ENCODE assay signal across 13 mouse cellular contexts in genomic region chr16:18588738-18589055, GRCm38 (mm10). TPM values are rescaled to one million over a fixed set of nuclear protein-coding genes. Genes with fewer than 3 reads are reported as not detected.
DNase-seq lines count a peak whose midpoint lies in the region; ATAC-seq and TF ChIP-seq lines count a peak whose summit lies in the region.
"Had no signal": no experiment of that assay in that cellular context is flagged by ENCODE, and none has a peak within 500 bp of the region (broad histone marks: within the 10 kb centered on the region; RNA-seq: fewer than 3 reads in every experiment).

No protein-coding gene starts in this region.

- H3K27me3 ChIP-seq in hindbrain, embryonic 10.5 days (ENCODE audit: insufficient read depth, poor library complexity, severe bottlenecking), result peaks cover 99% of the 10 kb centered on the region
- peaks cover 77% of the 10 kb centered on the region for H3K27me3 ChIP-seq in hindbrain, postnatal 0 days (ENCODE audit: insufficient read depth, low read length)
- peaks cover 97% of the 10 kb centered on the region for H3K27me3 ChIP-seq in midbrain, embryonic 12.5 days
- peaks cover 80% of the 10 kb centered on the region for H3K27me3 ChIP-seq in midbrain, postnatal 0 days (ENCODE audit: insufficient read depth, low read length)
- H3K27me3 ChIP-seq in hindbrain, embryonic 13.5 days, result peaks cover 97% of the 10 kb centered on the region
- peaks cover 96% of the 10 kb centered on the region for H3K27me3 ChIP-seq in neural tube, embryonic 11.5 days (ENCODE audit: control insufficient read depth, insufficient read depth, low read length)
- H3K27me3 ChIP-seq in cerebellum, adult 2 months (ENCODE audit: control insufficient read depth, insufficient read depth, low read length), result peaks cover 8% of the 10 kb centered on the region; the same call in 1 of the 2 replicates

- TF ChIP-seq CTCF in hindbrain, postnatal 0 days (IDR thresholded peaks at IDR 0.05; ENCODE audit: low read depth), result no peak
- no peak for TF ChIP-seq CTCF in midbrain, postnatal 0 days (IDR thresholded peaks at IDR 0.05)
- TF ChIP-seq CTCF in cerebellum, adult 2 months (IDR thresholded peaks at IDR 0.05; ENCODE audit: borderline replicate concordance, insufficient read depth, low read depth, low read length), result no peak

- peak; percentile 55 for DNase-seq in hindbrain, embryonic 10.5 days (ENCODE audit: low spot score)
- no peak for DNase-seq in hindbrain, postnatal 0 days (ENCODE audit: low spot score)
- no peak for DNase-seq in midbrain, postnatal 0 days (ENCODE audit: low spot score)
- DNase-seq in neural tube, embryonic 11.5 days (ENCODE audit: low spot score), result peak; percentile 35
- no peak for DNase-seq in cerebellum, adult 2 months
- no peak for DNase-seq in right cerebral cortex, postnatal 14 days
- DNase-seq: adrenal gland, adult 2 months; thymus, postnatal 36 days had no signal

- no peaks in the 10 kb centered on the region for H3K36me3 ChIP-seq in hindbrain, embryonic 10.5 days
- no peaks in the 10 kb centered on the region for H3K36me3 ChIP-seq in hindbrain, postnatal 0 days (ENCODE audit: insufficient read depth, low read length)
- H3K36me3 ChIP-seq in midbrain, embryonic 12.5 days, result no peaks in the 10 kb centered on the region
- H3K36me3 ChIP-seq in midbrain, postnatal 0 days (ENCODE audit: insufficient read depth, low read length), result no peaks in the 10 kb centered on the region
- H3K36me3 ChIP-seq in hindbrain, embryonic 13.5 days, result no peaks in the 10 kb centered on the region
- H3K36me3 ChIP-seq in neural tube, embryonic 11.5 days (ENCODE audit: control insufficient read depth, insufficient read depth, low read length), result no peaks in the 10 kb centered on the region
- H3K36me3 ChIP-seq: G1E had no signal

- no peak overlapping the region for H3K9ac ChIP-seq in hindbrain, postnatal 0 days (replicated peaks; ENCODE audit: low read length)
- H3K9ac ChIP-seq in midbrain, embryonic 12.5 days (replicated peaks), result no peak overlapping the region
- H3K9ac ChIP-seq in midbrain, postnatal 0 days (replicated peaks; ENCODE audit: low read length, poor library complexity, severe bottlenecking), result no peak overlapping the region
- no peak overlapping the region for H3K9ac ChIP-seq in hindbrain, embryonic 13.5 days
- H3K9ac ChIP-seq in neural tube, embryonic 11.5 days (ENCODE audit: low read length), result no peak overlapping the region

- H3K27ac ChIP-seq in hindbrain, embryonic 10.5 days, result peak overlapping the region; percentile 75
- no peak overlapping the region for H3K27ac ChIP-seq in hindbrain, postnatal 0 days
- no peak overlapping the region for H3K27ac ChIP-seq in midbrain, embryonic 12.5 days (replicated peaks)
- H3K27ac ChIP-seq in midbrain, postnatal 0 days (ENCODE audit: low read depth, low read length), result no peak overlapping the region
- H3K27ac ChIP-seq in hindbrain, embryonic 13.5 days, result no peak overlapping the region
- no peak overlapping the region for H3K27ac ChIP-seq in neural tube, embryonic 11.5 days (ENCODE audit: low read depth, low read length)
- H3K27ac ChIP-seq in cerebellum, adult 2 months (ENCODE audit: insufficient read depth, low read length), result no peak overlapping the region

- H3K9me3 ChIP-seq in hindbrain, embryonic 10.5 days, result no peaks in the 10 kb centered on the region
- no peaks in the 10 kb centered on the region for H3K9me3 ChIP-seq in hindbrain, postnatal 0 days (ENCODE audit: low read length)
- H3K9me3 ChIP-seq in midbrain, embryonic 12.5 days, result no peaks in the 10 kb centered on the region
- no peaks in the 10 kb centered on the region for H3K9me3 ChIP-seq in midbrain, postnatal 0 days (ENCODE audit: low read length)
- no peaks in the 10 kb centered on the region for H3K9me3 ChIP-seq in hindbrain, embryonic 13.5 days
- H3K9me3 ChIP-seq in neural tube, embryonic 11.5 days (ENCODE audit: control insufficient read depth, low read length), result no peaks in the 10 kb centered on the region

- no peak for TF ChIP-seq POLR2A in cerebellum, adult 2 months (IDR thresholded peaks at IDR 0.05; ENCODE audit: borderline replicate concordance, insufficient read depth, low read length)

- H3K4me3 ChIP-seq in hindbrain, embryonic 10.5 days, result peak overlapping the region; percentile 58
- no peak overlapping the region for H3K4me3 ChIP-seq in hindbrain, postnatal 0 days (ENCODE audit: low read length)
- peak overlapping the region; percentile 19; the same call in 1 of the 2 replicates for H3K4me3 ChIP-seq in midbrain, embryonic 12.5 days
- H3K4me3 ChIP-seq in midbrain, postnatal 0 days (ENCODE audit: low read depth, low read length), result no peak overlapping the region
- no peak overlapping the region for H3K4me3 ChIP-seq in hindbrain, embryonic 13.5 days
- no peak overlapping the region for H3K4me3 ChIP-seq in neural tube, embryonic 11.5 days (ENCODE audit: low read depth, low read length)
- no peak overlapping the region for H3K4me3 ChIP-seq in cerebellum, adult 2 months (replicated peaks; ENCODE audit: insufficient read depth, low read depth, low read length)

- peaks cover 76% of the 10 kb centered on the region for H3K4me1 ChIP-seq in hindbrain, embryonic 10.5 days (replicated peaks)
- peaks cover 4% of the 10 kb centered on the region; the same call in 1 of the 2 replicates for H3K4me1 ChIP-seq in hindbrain, postnatal 0 days (ENCODE audit: insufficient read depth, low read length)
- peaks cover 40% of the 10 kb centered on the region for H3K4me1 ChIP-seq in midbrain, embryonic 12.5 days
- peaks cover 11% of the 10 kb centered on the region; the same call in 1 of the 2 replicates for H3K4me1 ChIP-seq in midbrain, postnatal 0 days (ENCODE audit: insufficient read depth, low read length)
- H3K4me1 ChIP-seq in hindbrain, embryonic 13.5 days (replicated peaks), result peaks cover 47% of the 10 kb centered on the region
- H3K4me1 ChIP-seq in neural tube, embryonic 11.5 days (ENCODE audit: control insufficient read depth, insufficient read depth, low read length), result peaks cover 15% of the 10 kb centered on the region
- H3K4me1 ChIP-seq in cerebellum, adult 2 months (ENCODE audit: control insufficient read depth, insufficient read depth, low read length), result no peaks in the 10 kb centered on the region

- ATAC-seq in hindbrain, postnatal 0 days, result no peak
- no peak for ATAC-seq in midbrain, embryonic 12.5 days (ENCODE audit: low FRiP score, low read depth)
- ATAC-seq in midbrain, postnatal 0 days (ENCODE audit: low FRiP score), result no peak
- ATAC-seq in hindbrain, embryonic 13.5 days (ENCODE audit: low FRiP score), result 0 out of 2 replicates have a peak, but pooled peaks have one; percentile 2
- no peak for ATAC-seq in neural tube, embryonic 11.5 days (ENCODE audit: insufficient read depth, low FRiP score, low TSS enrichment)

- H3K4me2 ChIP-seq in hindbrain, postnatal 0 days (ENCODE audit: low read depth, low read length), result no peak overlapping the region
- 0 out of 2 replicates have a peak overlapping the region, but pooled peaks have one; percentile 17 for H3K4me2 ChIP-seq in midbrain, embryonic 12.5 days (replicated peaks)
- no peak overlapping the region for H3K4me2 ChIP-seq in midbrain, postnatal 0 days (ENCODE audit: low read depth, low read length, poor library complexity, severe bottlenecking)
- H3K4me2 ChIP-seq in hindbrain, embryonic 13.5 days, result peak overlapping the region; percentile 31; the same call in 1 of the 2 replicates
- no peak overlapping the region; the same call in 1 of the 2 replicates for H3K4me2 ChIP-seq in neural tube, embryonic 11.5 days (ENCODE audit: low read depth)

- under 1% methylated on average over 31 of the region's 31 CpGs for WGBS in hindbrain, embryonic 10.5 days
- WGBS in hindbrain, postnatal 0 days, result 8% methylated on average over 31 of the region's 31 CpGs
- WGBS in midbrain, embryonic 12.5 days, result 3% methylated on average over 31 of the region's 31 CpGs
- WGBS in midbrain, postnatal 0 days, result 10% methylated on average over 31 of the region's 31 CpGs
- under 1% methylated on average over 27 of the region's 31 CpGs for WGBS in hindbrain, embryonic 13.5 days
- 1% methylated on average over 31 of the region's 31 CpGs for WGBS in neural tube, embryonic 11.5 days
- 14% methylated on average over 31 of the region's 31 CpGs for WGBS in cerebellum, adult 2 months

RNA-seq across cellular contexts. Expression of gene Tbx1, which starts 1.8 kb away (rescaled TPM):
- polyA plus RNA-seq in hindbrain, embryonic 10.5 days (2016; fragmentation: Nextera tagmentation; extraction: Ambion mirVana), result 11.3 and 15.3 TPM in 2 replicates
- 0.37 and 4.0 TPM in 2 replicates for total RNA-seq in hindbrain, postnatal 0 days (2014; rRNA removed)
- 0.51 and 0.92 TPM in 2 replicates for polyA plus RNA-seq in hindbrain, postnatal 0 days (2015; fragmentation: Nextera tagmentation; extraction: Ambion mirVana)
- polyA plus RNA-seq in midbrain, embryonic 12.5 days (2016; fragmentation: Nextera tagmentation; extraction: Ambion mirVana), result 1.4 and 2.0 TPM in 2 replicates
- 0.52 and 1.3 TPM in 2 replicates for total RNA-seq in midbrain, postnatal 0 days (2014; rRNA removed)
- polyA plus RNA-seq in midbrain, postnatal 0 days (2015; fragmentation: Nextera tagmentation; extraction: Ambion mirVana), result 0.70 and 0.81 TPM in 2 replicates
- polyA plus RNA-seq in hindbrain, embryonic 13.5 days (2015; fragmentation: Nextera tagmentation; extraction: Ambion mirVana), result 0.99 and 1.7 TPM in 2 replicates
- polyA plus RNA-seq in neural tube, embryonic 11.5 days (2014; fragmentation: Nextera tagmentation; extraction: Ambion mirVana), result 3.8 and 5.3 TPM in 2 replicates
- 2.4 and 3.0 TPM in 2 replicates for polyA plus RNA-seq in cerebellum, adult 2 months (2012; rRNA removed)
- total RNA-seq: common myeloid progenitor, adult 5-6 weeks; hematopoietic stem cell, adult 5-6 weeks had no signal
- polyA plus RNA-seq: G1E had no signal

RNA-seq across cellular contexts. Expression of gene Gp1bb, which starts 33.5 kb away (rescaled TPM):
- 4.2 and 9.2 TPM in 2 replicates for polyA plus RNA-seq in hindbrain, embryonic 10.5 days (2016; fragmentation: Nextera tagmentation; extraction: Ambion mirVana)
- 29.3 and 30.8 TPM in 2 replicates for total RNA-seq in hindbrain, postnatal 0 days (2014; rRNA removed)
- 7.6 and 10.1 TPM in 2 replicates for polyA plus RNA-seq in hindbrain, postnatal 0 days (2015; fragmentation: Nextera tagmentation; extraction: Ambion mirVana)
- polyA plus RNA-seq in midbrain, embryonic 12.5 days (2016; fragmentation: Nextera tagmentation; extraction: Ambion mirVana), result 7.0 and 8.5 TPM in 2 replicates
- total RNA-seq in midbrain, postnatal 0 days (2014; rRNA removed), result 28.6 and 39.4 TPM in 2 replicates
- 11.6 and 11.9 TPM in 2 replicates for polyA plus RNA-seq in midbrain, postnatal 0 days (2015; fragmentation: Nextera tagmentation; extraction: Ambion mirVana)
- 11.2 and 11.9 TPM in 2 replicates for polyA plus RNA-seq in hindbrain, embryonic 13.5 days (2015; fragmentation: Nextera tagmentation; extraction: Ambion mirVana)
- 9.5 and 11.4 TPM in 2 replicates for polyA plus RNA-seq in neural tube, embryonic 11.5 days (2014; fragmentation: Nextera tagmentation; extraction: Ambion mirVana)
- 2.1 and 2.5 TPM in 2 replicates for polyA plus RNA-seq in cerebellum, adult 2 months (2012; rRNA removed)
- total RNA-seq: adrenal gland, adult 2 months had no signal

RNA-seq across cellular contexts. Expression of gene Gm49601, which starts 37.5 kb away (rescaled TPM):
- 3.4 and 8.5 TPM in 2 replicates for polyA plus RNA-seq in hindbrain, embryonic 10.5 days (2016; fragmentation: Nextera tagmentation; extraction: Ambion mirVana)
- total RNA-seq in hindbrain, postnatal 0 days (2014; rRNA removed), result 23.8 and 24.0 TPM in 2 replicates
- 3.1 and 4.0 TPM in 2 replicates for polyA plus RNA-seq in hindbrain, postnatal 0 days (2015; fragmentation: Nextera tagmentation; extraction: Ambion mirVana)
- polyA plus RNA-seq in midbrain, embryonic 12.5 days (2016; fragmentation: Nextera tagmentation; extraction: Ambion mirVana), result 10.9 and 13.5 TPM in 2 replicates
- total RNA-seq in midbrain, postnatal 0 days (2014; rRNA removed), result 14.2 and 33.6 TPM in 2 replicates
- polyA plus RNA-seq in midbrain, postnatal 0 days (2015; fragmentation: Nextera tagmentation; extraction: Ambion mirVana), result 3.4 and 7.0 TPM in 2 replicates
- polyA plus RNA-seq in hindbrain, embryonic 13.5 days (2015; fragmentation: Nextera tagmentation; extraction: Ambion mirVana), result 19.3 and 21.0 TPM in 2 replicates
- 3.6 and 3.8 TPM in 2 replicates for polyA plus RNA-seq in neural tube, embryonic 11.5 days (2014; fragmentation: Nextera tagmentation; extraction: Ambion mirVana)
- polyA plus RNA-seq in cerebellum, adult 2 months (2012; rRNA removed), result 69.4 and 69.6 TPM in 2 replicates
- total RNA-seq: common myeloid progenitor, adult 5-6 weeks; hematopoietic stem cell, adult 5-6 weeks had no signal
- polyA plus RNA-seq: G1E had no signal

RNA-seq across cellular contexts. Expression of gene Sept5, which starts 41.1 kb away (rescaled TPM):
- 42.3 and 71.9 TPM in 2 replicates for polyA plus RNA-seq in hindbrain, embryonic 10.5 days (2016; fragmentation: Nextera tagmentation; extraction: Ambion mirVana)
- total RNA-seq in hindbrain, postnatal 0 days (2014; rRNA removed), result 286 and 335 TPM in 2 replicates
- polyA plus RNA-seq in hindbrain, postnatal 0 days (2015; fragmentation: Nextera tagmentation; extraction: Ambion mirVana), result 186 and 195 TPM in 2 replicates
- 81.6 and 84.4 TPM in 2 replicates for polyA plus RNA-seq in midbrain, embryonic 12.5 days (2016; fragmentation: Nextera tagmentation; extraction: Ambion mirVana)
- 376 and 407 TPM in 2 replicates for total RNA-seq in midbrain, postnatal 0 days (2014; rRNA removed)
- polyA plus RNA-seq in midbrain, postnatal 0 days (2015; fragmentation: Nextera tagmentation; extraction: Ambion mirVana), result 247 and 258 TPM in 2 replicates
- polyA plus RNA-seq in hindbrain, embryonic 13.5 days (2015; fragmentation: Nextera tagmentation; extraction: Ambion mirVana), result 169 and 176 TPM in 2 replicates
- 68.6 and 79.8 TPM in 2 replicates for polyA plus RNA-seq in neural tube, embryonic 11.5 days (2014; fragmentation: Nextera tagmentation; extraction: Ambion mirVana)
- polyA plus RNA-seq in cerebellum, adult 2 months (2012; rRNA removed), result 328 and 334 TPM in 2 replicates
- polyA plus RNA-seq: G1E had no signal

Comparison
In these comparisons a context has a peak if more than half of its experiments do, and no peak if none do; other contexts are left out.
1. DNase-seq: peak in hindbrain, embryonic 10.5 days (single experiment) and neural tube, embryonic 11.5 days (single experiment); none in hindbrain, postnatal 0 days (single experiment), midbrain, postnatal 0 days (single experiment), cerebellum, adult 2 months (0 of 2) and right cerebral cortex, postnatal 14 days (single experiment).
2. H3K4me3 ChIP-seq: peak in hindbrain, embryonic 10.5 days (single experiment) and midbrain, embryonic 12.5 days (single experiment); none in hindbrain, postnatal 0 days (single experiment), midbrain, postnatal 0 days (single experiment), hindbrain, embryonic 13.5 days (single experiment), neural tube, embryonic 11.5 days (single experiment) and cerebellum, adult 2 months (single experiment).
3. H3K4me2 ChIP-seq: peak in midbrain, embryonic 12.5 days (single experiment) and hindbrain, embryonic 13.5 days (single experiment); none in hindbrain, postnatal 0 days (single experiment), midbrain, postnatal 0 days (single experiment) and neural tube, embryonic 11.5 days (single experiment).